Mouse (Mus musculus): Measurements from ENCODE around the gene Glp1r. TPM values are rescaled to one million over a fixed set of nuclear protein-coding genes. Genes with fewer than 3 reads are reported as not detected.

The Glp1r gene
- polyA plus RNA-seq, 1 experiment: 0.31 TPM

DNA sequence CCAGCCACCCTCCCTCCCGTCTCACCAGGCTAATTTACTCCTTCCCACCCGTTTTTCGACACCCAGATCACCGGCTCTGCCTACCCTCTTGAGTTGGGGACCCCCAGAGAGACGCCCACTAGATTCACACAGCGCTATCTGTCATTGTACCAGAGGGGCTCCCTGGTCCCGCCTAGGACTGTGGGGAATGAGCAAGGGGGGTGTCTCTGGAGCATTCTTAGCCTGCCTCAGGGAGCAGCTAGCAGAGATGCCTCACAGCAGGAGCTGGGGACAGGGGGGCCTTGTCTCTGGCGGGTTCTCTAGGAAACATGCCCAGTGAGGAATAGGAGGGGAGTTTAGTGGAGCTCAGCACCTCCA, 10.1 kb downstream of the Glp1r start:
- H3K27ac ChIP-seq (ENCODE audit: control insufficient read depth, insufficient read depth, low read depth, low read length): no peak overlapping the region
- no peaks in the 10 kb centered on the region for H3K36me3 ChIP-seq (ENCODE audit: control insufficient read depth, insufficient read depth, low read length)
- no peak overlapping the region for H3K4me3 ChIP-seq (ENCODE audit: control insufficient read depth, low read depth, low read length)
- TF ChIP-seq CTCF (IDR thresholded peaks at IDR 0.05; ENCODE audit: control insufficient read depth, insufficient read depth, insufficient replicate concordance, low read depth, low read length) (no peak), POLR2A (IDR thresholded peaks at IDR 0.05; ENCODE audit: control insufficient read depth, low read depth, low read length) (no peak)
- H3K4me1 ChIP-seq (ENCODE audit: control insufficient read depth, insufficient read depth, low read length): no peaks in the 10 kb centered on the region
- H3K27me3 ChIP-seq (ENCODE audit: control insufficient read depth, insufficient read depth, low read length): no peaks in the 10 kb centered on the region

DNA sequence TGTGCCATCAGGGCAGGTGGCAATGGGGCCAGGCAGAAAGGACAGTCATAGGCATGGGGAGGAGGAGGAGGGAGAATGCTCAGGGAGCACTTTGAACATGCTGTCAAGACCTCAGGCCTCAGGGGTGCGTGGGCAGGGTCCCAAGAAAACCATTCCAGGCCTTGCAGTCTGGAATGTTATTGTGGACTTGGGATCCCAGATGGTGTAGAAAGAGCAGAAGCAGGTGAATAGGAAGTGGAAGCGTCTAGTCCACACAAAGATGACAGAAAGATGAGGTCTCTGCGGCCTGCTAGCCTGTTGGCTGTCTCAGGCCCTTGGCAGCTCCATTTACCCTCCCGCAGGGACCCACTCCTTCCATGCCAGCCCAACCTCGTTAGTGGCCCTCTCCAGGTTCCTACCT, 10.9 kb downstream of the Glp1r start:
- TF ChIP-seq POLR2A (IDR thresholded peaks at IDR 0.05; ENCODE audit: control insufficient read depth, low read depth, low read length): no peak
- H3K36me3 ChIP-seq (ENCODE audit: control insufficient read depth, insufficient read depth, low read length): no peaks in the 10 kb centered on the region
- no peak overlapping the region for H3K27ac ChIP-seq (ENCODE audit: control insufficient read depth, insufficient read depth, low read depth, low read length)
- H3K4me3 ChIP-seq (ENCODE audit: control insufficient read depth, low read depth, low read length): no peak overlapping the region
- H3K27me3 ChIP-seq (ENCODE audit: control insufficient read depth, insufficient read depth, low read length): no peaks in the 10 kb centered on the region
- H3K4me1 ChIP-seq (ENCODE audit: control insufficient read depth, insufficient read depth, low read length): no peaks in the 10 kb centered on the region

DNA sequence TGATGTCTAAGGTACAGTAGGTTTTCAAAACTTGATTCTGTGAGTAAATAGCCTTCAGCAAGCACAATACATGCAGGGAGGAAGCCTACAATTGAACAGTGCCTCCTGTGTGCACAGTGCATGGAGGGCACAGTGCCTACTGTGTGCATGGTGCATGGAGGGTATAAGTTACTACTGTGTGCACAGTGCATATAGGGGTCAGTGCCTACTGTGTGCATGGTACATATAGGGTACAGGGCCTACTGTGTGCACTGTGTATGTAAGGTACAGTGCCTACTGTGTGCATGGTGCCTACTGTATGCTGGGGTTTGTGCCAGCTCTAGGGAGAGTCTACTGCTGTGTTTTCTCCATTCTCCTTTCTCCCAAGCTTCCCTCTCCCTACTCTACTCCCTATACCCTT, 12.6 kb downstream of the Glp1r start:
- Histone ChIP-seq H3K4me1 (ENCODE audit: control insufficient read depth, insufficient read depth, low read length) (no peaks in the 10 kb centered on the region), H3K27ac (ENCODE audit: control insufficient read depth, insufficient read depth, low read depth, low read length) (no peak overlapping the region), H3K36me3 (ENCODE audit: control insufficient read depth, insufficient read depth, low read length) (no peaks in the 10 kb centered on the region), H3K27me3 (ENCODE audit: control insufficient read depth, insufficient read depth, low read length) (no peaks in the 10 kb centered on the region), H3K4me3 (ENCODE audit: control insufficient read depth, low read depth, low read length) (no peak overlapping the region)
- TF ChIP-seq POLR2A (IDR thresholded peaks at IDR 0.05; ENCODE audit: control insufficient read depth, low read depth, low read length) (no peak), CTCF (IDR thresholded peaks at IDR 0.05; ENCODE audit: control insufficient read depth, insufficient read depth, insufficient replicate concordance, low read depth, low read length) (no peak)

DNA sequence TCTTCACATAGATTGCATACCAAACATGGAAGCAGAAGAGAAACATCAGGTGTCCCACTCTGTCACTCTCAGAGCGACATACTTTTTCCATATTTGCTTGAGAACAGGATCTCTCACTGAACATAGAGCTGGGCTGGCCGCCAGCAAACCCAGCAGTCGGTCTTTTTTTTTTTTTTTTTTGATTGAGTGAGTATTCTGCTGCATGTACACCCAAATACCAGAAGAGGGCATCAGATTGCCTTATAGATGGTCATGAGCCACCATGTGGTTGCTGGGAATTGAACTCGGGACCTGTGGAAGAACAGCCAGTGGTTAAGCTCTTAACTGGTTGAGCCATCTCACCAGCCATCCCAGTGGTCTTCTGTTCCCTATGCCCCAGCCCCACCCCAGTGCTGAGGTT, 21.9 kb downstream of the Glp1r start:
- Histone ChIP-seq H3K4me3 (ENCODE audit: control insufficient read depth, low read depth, low read length) (no peak overlapping the region), H3K4me1 (ENCODE audit: control insufficient read depth, insufficient read depth, low read length) (no peaks in the 10 kb centered on the region), H3K36me3 (ENCODE audit: control insufficient read depth, insufficient read depth, low read length) (no peaks in the 10 kb centered on the region), H3K27me3 (ENCODE audit: control insufficient read depth, insufficient read depth, low read length) (no peaks in the 10 kb centered on the region), H3K27ac (ENCODE audit: control insufficient read depth, insufficient read depth, low read depth, low read length) (no peak overlapping the region)
- TF ChIP-seq CTCF (IDR thresholded peaks at IDR 0.05; ENCODE audit: control insufficient read depth, insufficient read depth, insufficient replicate concordance, low read depth, low read length): no peak
- TF ChIP-seq POLR2A (IDR thresholded peaks at IDR 0.05; ENCODE audit: control insufficient read depth, low read depth, low read length): no peak

DNA sequence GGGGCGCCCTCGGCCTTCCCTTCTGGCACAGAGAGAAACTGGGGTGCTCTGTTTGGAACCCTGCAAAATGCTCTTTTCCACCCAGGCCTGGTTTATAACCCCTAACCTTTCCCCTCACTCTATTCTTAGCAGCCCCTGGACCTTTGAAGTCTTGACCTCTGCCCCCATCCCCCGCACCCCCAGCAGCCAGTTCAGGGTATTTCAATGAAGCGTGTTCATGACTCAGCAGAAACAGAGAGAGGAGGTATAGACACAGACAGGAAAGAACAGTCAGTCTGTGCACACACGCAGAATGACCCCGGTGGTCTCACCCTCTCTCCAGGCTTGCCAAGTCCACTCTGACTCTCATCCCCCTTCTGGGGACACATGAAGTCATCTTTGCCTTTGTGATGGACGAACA, 29.2 kb downstream of the Glp1r start:
- no peak for TF ChIP-seq CTCF (IDR thresholded peaks at IDR 0.05; ENCODE audit: control insufficient read depth, insufficient read depth, insufficient replicate concordance, low read depth, low read length)
- no peak for TF ChIP-seq POLR2A (IDR thresholded peaks at IDR 0.05; ENCODE audit: control insufficient read depth, low read depth, low read length)
- Histone ChIP-seq H3K4me3 (ENCODE audit: control insufficient read depth, low read depth, low read length) (no peak overlapping the region), H3K4me1 (ENCODE audit: control insufficient read depth, insufficient read depth, low read length) (no peaks in the 10 kb centered on the region), H3K27ac (ENCODE audit: control insufficient read depth, insufficient read depth, low read depth, low read length) (no peak overlapping the region), H3K27me3 (ENCODE audit: control insufficient read depth, insufficient read depth, low read length) (no peaks in the 10 kb centered on the region), H3K36me3 (ENCODE audit: control insufficient read depth, insufficient read depth, low read length) (no peaks in the 10 kb centered on the region)

DNA sequence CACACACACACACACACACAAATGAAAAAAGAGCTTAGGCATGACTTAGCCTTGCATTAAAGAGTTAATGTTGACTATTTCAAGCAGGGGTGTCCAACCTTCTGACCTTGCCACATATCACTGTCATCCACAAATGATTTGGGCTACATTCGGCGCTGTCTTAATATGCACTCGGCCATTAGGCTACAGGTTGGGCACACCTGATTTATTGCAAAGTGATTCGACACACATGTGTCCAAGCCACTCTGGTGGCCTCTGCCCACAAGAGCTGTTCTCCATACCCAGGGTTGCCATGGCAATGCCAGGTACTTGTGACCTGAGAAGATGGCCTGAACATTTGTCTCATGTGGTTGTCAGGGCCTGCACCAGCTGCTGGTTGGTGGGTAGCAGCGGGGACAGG, 31.2 kb downstream of the Glp1r start:
- Histone ChIP-seq H3K4me1 (ENCODE audit: control insufficient read depth, insufficient read depth, low read length) (no peaks in the 10 kb centered on the region), H3K4me3 (ENCODE audit: control insufficient read depth, low read depth, low read length) (no peak overlapping the region), H3K27me3 (ENCODE audit: control insufficient read depth, insufficient read depth, low read length) (no peaks in the 10 kb centered on the region), H3K36me3 (ENCODE audit: control insufficient read depth, insufficient read depth, low read length) (no peaks in the 10 kb centered on the region), H3K27ac (ENCODE audit: control insufficient read depth, insufficient read depth, low read depth, low read length) (no peak overlapping the region)
- TF ChIP-seq POLR2A (IDR thresholded peaks at IDR 0.05; ENCODE audit: control insufficient read depth, low read depth, low read length) (no peak), CTCF (IDR thresholded peaks at IDR 0.05; ENCODE audit: control insufficient read depth, insufficient read depth, insufficient replicate concordance, low read depth, low read length) (no peak)

DNA sequence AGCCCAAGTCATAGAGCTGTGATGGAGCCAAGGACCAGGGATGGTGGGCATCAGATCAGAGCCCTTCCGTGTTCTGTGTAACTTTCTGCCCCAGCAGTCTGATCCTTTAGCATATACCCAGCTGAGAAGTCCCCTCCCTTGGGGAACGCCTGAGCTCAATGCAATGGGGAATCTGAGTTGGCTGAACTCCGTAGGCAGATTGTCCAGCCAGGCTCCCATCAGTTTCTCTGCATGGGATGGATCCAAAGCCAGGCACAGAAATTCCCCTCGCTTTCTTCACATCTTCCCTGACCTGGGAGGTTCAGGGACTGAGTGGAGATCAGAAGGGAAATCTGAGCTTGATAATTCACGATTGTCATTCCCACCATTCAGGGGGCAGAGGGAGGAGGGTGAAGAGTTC, 33.7 kb downstream of the Glp1r start:
- H3K36me3 ChIP-seq (ENCODE audit: control insufficient read depth, insufficient read depth, low read length): no peaks in the 10 kb centered on the region
- TF ChIP-seq CTCF (IDR thresholded peaks at IDR 0.05; ENCODE audit: control insufficient read depth, insufficient read depth, insufficient replicate concordance, low read depth, low read length): no peak
- no peak for TF ChIP-seq POLR2A (IDR thresholded peaks at IDR 0.05; ENCODE audit: control insufficient read depth, low read depth, low read length)
- H3K4me3 ChIP-seq (ENCODE audit: control insufficient read depth, low read depth, low read length): no peak overlapping the region
- no peaks in the 10 kb centered on the region for H3K27me3 ChIP-seq (ENCODE audit: control insufficient read depth, insufficient read depth, low read length)
- H3K27ac ChIP-seq (ENCODE audit: control insufficient read depth, insufficient read depth, low read depth, low read length): no peak overlapping the region
- H3K4me1 ChIP-seq (ENCODE audit: control insufficient read depth, insufficient read depth, low read length): no peaks in the 10 kb centered on the region

DNA sequence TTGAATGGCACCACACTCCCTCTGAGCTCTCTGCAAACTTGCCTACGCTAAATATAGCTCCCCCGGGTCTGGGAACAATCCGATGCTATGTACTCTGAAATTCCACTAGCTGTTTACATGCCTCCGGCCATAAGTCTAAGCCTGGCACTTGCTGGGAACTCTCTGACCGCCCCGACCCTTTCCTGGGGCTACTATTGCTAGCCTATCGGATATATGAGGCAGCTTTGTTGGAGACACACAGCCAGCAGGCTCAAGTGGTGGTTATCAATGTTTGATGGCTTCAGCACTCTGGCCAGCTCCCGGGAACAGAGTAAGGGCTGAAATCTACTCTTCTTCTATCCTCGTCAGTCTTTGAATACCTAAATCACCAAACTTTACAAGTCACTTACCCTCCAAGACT, 36.9 kb downstream of the Glp1r start:
- TF ChIP-seq CTCF (IDR thresholded peaks at IDR 0.05; ENCODE audit: control insufficient read depth, insufficient read depth, insufficient replicate concordance, low read depth, low read length) (no peak), POLR2A (IDR thresholded peaks at IDR 0.05; ENCODE audit: control insufficient read depth, low read depth, low read length) (no peak)
- Histone ChIP-seq H3K4me1 (ENCODE audit: control insufficient read depth, insufficient read depth, low read length) (no peaks in the 10 kb centered on the region), H3K36me3 (ENCODE audit: control insufficient read depth, insufficient read depth, low read length) (no peaks in the 10 kb centered on the region)

More for the DNA sequence above, 36.9 kb downstream of the Glp1r start:
- Histone ChIP-seq H3K4me3 (ENCODE audit: control insufficient read depth, low read depth, low read length) (no peak overlapping the region), H3K27ac (ENCODE audit: control insufficient read depth, insufficient read depth, low read depth, low read length) (no peak overlapping the region), H3K27me3 (ENCODE audit: control insufficient read depth, insufficient read depth, low read length) (no peaks in the 10 kb centered on the region)

Measured in testis, adult 2 months (tissue).